Mouse (Mus musculus) neural tube, embryonic 14.5 days (tissue): ENCODE results near the gene Slc29a1. TPM values are rescaled to one million over a fixed set of nuclear protein-coding genes. Genes with fewer than 3 reads are reported as not detected.

Experiments
- ATAC-seq: fragments of 200-750 bp; cut with Nextera tagmentation; 2 replicates; pipeline ENCODE4 v1.8.0; 2017; ENCODE audit warnings: low read depth, mild to moderate bottlenecking, moderate TSS enrichment, moderate library complexity
- H3K27ac ChIP-seq: fragments of 300-500 bp; sonication (generic); 2 replicates; pipeline ENCODE4 v1.5.1; 2014; ENCODE audit warnings: low read depth, mild to moderate bottlenecking, control low read depth, low read length, moderate library complexity, mixed read lengths
- H3K27me3 ChIP-seq: fragments of 300-500 bp; sonication (generic); 2 replicates; pipeline ENCODE4 v1.6.1; 2014; ENCODE audit warnings: low read length; ENCODE audit not compliant: control insufficient read depth, insufficient read depth
- H3K36me3 ChIP-seq: fragments of 300-500 bp; sonication (generic); 2 replicates; pipeline ENCODE4 v1.6.1; 2014; ENCODE audit warnings: low read length, mixed read lengths; ENCODE audit not compliant: control insufficient read depth, insufficient read depth
- H3K4me1 ChIP-seq: fragments of 300-500 bp; sonication (generic); 2 replicates; pipeline ENCODE4 v1.6.1; 2014; ENCODE audit warnings: low read length; ENCODE audit not compliant: control insufficient read depth, insufficient read depth
- H3K4me2 ChIP-seq: fragments of 300-500 bp; sonication (generic); 2 replicates; pipeline ENCODE4 v1.6.1; 2014; ENCODE audit warnings: mild to moderate bottlenecking, low read depth, low read length, control low read depth
- H3K4me3 ChIP-seq: fragments of 300-500 bp; sonication (generic); 2 replicates; pipeline ENCODE4 v1.5.1; 2014; ENCODE audit warnings: low read depth, low read length, control low read depth, mixed read lengths
- H3K9ac ChIP-seq: fragments of 300-500 bp; sonication (generic); replicated peaks from 2 replicates; pipeline ENCODE4 v1.6.1; 2014; ENCODE audit warnings: low read depth, mild to moderate bottlenecking, control low read depth, low read length, mixed read lengths
- H3K9me3 ChIP-seq: fragments of 300-500 bp; sonication (generic); 2 replicates; pipeline ENCODE4 v1.6.1; 2016; ENCODE audit warnings: low read length; ENCODE audit not compliant: control insufficient read depth
- WGBS: fragments of 180-500 bp; shearing (Covaris S2); extraction: QIAGEN DNeasy Blood & Tissue Kit; methylation state at CpG from one replicate; pipeline ENCODE4 v1.1.7; 2014; 5-methylcytosine and 5-hydroxymethylcytosine counted together
- polyA plus RNA-seq: library from polyadenylated mRNA; unstranded; fragments of >200 nt; fragmentation: Nextera tagmentation; extraction: Ambion mirVana; gene quantifications from 2 replicates; pipeline ENCODE4 v1.2.1, GENCODE M21; 2014

Slc29a1 gene
- polyA plus RNA-seq, 1 experiment from 2014 or later = 29.1 TPM

DNA sequence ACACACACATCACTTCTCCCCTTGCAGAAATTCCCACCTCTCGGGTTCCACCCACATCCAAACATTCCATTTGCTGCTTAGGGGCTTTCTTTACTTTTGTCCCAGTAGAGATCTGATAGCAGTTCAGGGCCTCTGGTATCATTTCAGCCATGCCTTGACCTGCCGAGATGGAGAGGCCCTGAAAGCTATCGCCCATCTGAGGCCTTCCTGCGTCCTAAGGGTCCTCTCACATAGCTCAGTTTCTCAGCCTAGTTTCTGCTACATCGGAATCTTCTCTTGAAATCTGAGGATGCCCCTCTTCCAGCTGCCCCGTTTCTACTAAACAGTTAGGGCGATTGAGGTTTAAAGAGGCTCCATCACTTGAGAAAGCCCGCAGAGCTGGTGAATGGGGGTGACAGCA, 5.2 kb downstream of the Slc29a1 start:
- Histone ChIP-seq H3K27me3 (no peaks in the 10 kb centered on the region), H3K36me3 (no peaks in the 10 kb centered on the region), H3K9me3 (no peaks in the 10 kb centered on the region), H3K4me2 (peak overlapping the region; percentile 89; the same call in 1 of the 2 replicates), H3K27ac (no peak overlapping the region), H3K4me3 (peak overlapping the region; percentile 42), H3K9ac (no peak overlapping the region), H3K4me1 (peaks cover 32% of the 10 kb centered on the region)
- no peak for ATAC-seq
- 52% methylated on average over 8 of the region's 8 CpGs for WGBS

DNA sequence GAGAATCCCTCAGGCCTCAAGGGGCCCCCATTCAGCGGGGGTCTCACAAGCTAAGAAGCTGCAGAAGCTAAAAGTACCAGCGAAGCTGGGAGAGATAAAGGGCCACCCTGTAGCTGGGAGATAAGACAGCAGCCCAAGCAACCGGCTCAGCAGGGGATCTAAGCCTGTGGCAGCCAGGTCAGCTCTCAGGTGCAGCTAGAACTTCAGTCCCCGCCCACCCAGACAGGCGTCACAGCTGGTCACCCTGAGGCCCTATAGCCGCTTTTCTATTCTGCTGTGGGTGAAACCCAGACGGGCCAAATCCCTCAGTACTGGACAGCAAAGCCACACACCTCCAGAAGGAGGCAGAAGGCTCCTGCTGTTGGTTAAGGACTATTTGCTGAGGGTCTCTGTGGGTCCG, 5.9 kb downstream of the Slc29a1 start:
- Histone ChIP-seq H3K4me2 (peak overlapping the region; percentile 89; the same call in 1 of the 2 replicates), H3K4me3 (no peak overlapping the region), H3K27me3 (no peaks in the 10 kb centered on the region), H3K4me1 (peaks cover 31% of the 10 kb centered on the region), H3K27ac (no peak overlapping the region), H3K36me3 (no peaks in the 10 kb centered on the region), H3K9ac (no peak overlapping the region), H3K9me3 (no peaks in the 10 kb centered on the region)
- 33% methylated on average over 8 of the region's 8 CpGs for WGBS
- ATAC-seq = no peak

DNA sequence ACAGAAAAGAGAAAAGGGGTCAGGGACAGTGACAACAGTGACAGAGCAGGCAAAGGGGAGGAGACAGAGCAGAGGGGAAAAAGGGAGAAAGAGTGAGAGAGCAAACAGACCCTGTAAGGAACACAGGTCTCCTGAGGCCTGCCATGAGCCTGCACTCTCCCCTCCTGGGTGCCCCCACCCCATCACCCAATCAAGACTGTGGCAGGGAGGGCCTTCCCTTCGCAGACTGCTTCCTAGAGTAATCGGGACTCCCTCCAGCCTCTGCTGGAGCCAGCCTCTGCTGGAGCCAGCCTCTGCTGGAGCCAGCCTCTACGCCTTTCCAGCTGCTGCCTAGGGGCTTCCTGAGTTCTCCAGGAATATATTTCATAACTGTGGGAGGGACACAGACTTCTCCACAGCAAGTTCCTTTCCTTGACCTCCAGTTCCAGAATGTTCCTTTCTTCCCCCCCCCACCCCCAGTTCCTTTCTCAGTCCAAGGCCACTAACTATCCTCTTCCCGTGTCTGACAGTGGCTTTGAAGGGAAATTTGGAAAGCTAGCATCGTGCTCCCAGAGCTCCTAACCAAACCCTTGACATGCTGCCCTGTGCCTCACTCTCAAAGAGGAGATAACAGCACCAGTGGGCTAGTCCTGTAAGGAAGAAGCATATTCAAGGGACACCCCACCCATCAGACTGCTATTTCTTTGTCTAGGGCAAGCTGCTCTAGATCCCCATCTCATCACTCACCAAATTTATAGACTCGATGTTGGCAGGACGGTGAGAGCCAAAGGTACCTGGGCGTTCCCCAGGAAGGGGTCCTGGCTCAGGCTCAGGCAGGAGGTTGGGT, 6.6 kb downstream of the Slc29a1 start:
- Histone ChIP-seq H3K4me3 (no peak overlapping the region), H3K4me2 (no peak overlapping the region), H3K27ac (no peak overlapping the region), H3K9ac (no peak overlapping the region), H3K4me1 (peaks cover 31% of the 10 kb centered on the region), H3K27me3 (no peaks in the 10 kb centered on the region), H3K36me3 (no peaks in the 10 kb centered on the region), H3K9me3 (no peaks in the 10 kb centered on the region)
- 60% methylated on average over 8 of the region's 8 CpGs for WGBS
- ATAC-seq = no peak

DNA sequence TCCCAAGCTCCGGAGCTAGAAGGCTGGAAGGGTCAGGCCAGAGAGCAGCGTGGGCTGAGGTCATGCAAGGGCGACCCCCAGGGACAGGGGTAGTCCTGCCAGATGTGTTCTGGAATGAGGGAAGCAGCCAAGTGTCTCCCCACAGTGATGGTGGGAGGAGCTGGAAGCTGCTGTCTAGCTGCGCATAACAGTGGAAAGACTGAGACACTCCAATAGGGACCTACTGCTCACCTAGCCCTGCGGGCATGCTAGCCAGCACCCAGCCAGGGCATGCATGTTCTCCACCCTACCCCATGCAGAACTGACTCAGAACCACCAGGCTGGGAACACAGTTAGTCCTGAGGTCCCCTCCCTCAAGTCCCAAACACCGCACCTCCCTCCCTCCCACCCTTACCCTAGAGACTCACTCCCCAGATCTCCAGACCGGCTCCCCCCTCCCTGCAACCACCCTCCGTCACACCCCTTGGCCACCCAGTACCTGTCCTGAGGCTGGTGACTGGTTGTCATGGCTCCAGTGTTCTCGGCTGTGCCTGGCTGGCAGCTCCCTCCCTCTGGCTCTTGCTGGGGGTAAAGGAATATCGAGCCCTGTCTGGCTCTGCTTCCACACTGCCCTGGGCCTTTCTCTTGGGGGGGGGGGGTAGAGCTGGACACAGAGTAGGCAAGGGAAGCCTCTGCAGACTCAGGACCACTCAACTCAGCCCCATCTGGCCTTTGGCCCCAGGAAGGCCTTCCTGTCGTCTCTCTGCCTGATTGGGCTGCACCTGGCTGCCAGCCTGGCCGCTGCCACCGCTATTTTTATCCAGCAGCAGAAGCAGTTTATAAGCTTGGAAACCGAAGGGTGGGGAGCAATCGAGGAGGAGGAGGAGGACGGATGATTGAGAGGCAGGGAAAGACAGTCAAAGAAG, 7.5 kb downstream of the Slc29a1 start:
- Histone ChIP-seq H3K36me3 (no peaks in the 10 kb centered on the region), H3K9me3 (no peaks in the 10 kb centered on the region), H3K27me3 (no peaks in the 10 kb centered on the region), H3K27ac (no peak overlapping the region), H3K4me2 (no peak overlapping the region), H3K9ac (no peak overlapping the region), H3K4me1 (peaks cover 29% of the 10 kb centered on the region), H3K4me3 (no peak overlapping the region)
- WGBS = 56% methylated on average over 16 of the region's 16 CpGs
- no peak for ATAC-seq

DNA sequence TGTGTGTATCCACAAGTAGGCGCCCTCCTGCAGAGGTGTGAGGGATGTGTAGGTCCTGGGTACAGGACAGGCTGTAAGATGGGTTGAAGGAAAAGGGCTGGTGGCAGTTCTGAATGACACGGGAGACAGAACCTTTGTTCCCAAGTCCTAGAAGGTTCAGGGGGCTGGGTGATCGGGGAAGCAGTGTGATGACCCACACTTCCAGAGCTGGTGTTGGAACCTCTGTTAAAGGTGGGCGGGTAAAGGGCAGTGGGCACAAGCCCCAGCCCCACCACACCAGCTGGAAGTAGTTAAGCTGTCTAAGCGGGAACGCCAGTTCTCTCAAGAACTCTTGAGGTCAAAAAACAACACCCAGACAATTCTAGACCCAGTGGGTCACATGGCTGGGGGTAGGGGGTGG, 9.0 kb downstream of the Slc29a1 start:
- Histone ChIP-seq H3K4me1 (peaks cover 18% of the 10 kb centered on the region), H3K9ac (no peak overlapping the region), H3K27me3 (no peaks in the 10 kb centered on the region), H3K9me3 (no peaks in the 10 kb centered on the region), H3K4me3 (no peak overlapping the region), H3K27ac (no peak overlapping the region), H3K4me2 (no peak overlapping the region), H3K36me3 (no peaks in the 10 kb centered on the region)
- ATAC-seq = no peak
- 84% methylated on average over 6 of the region's 6 CpGs for WGBS

DNA sequence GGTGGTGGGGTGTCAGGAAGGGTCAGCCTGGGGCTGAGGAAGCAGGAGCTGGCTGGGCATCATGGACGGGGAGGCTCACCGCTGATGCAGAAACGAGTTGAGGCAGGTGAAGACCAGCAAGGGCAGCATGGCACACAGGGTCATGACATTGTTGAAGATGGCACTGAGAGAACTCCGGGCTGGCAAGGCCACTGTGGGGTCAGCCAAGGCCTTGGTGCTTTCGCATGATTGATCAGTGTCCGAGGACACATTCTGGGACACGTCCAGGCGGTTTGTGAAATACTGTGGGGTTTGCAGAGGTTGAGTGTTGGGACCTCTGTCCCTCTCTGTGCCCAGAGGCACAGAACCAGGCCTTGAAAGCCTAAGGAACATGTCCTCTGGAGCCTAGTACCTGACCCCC, 9.6 kb downstream of the Slc29a1 start:
- Histone ChIP-seq H3K4me2 (no peak overlapping the region), H3K36me3 (no peaks in the 10 kb centered on the region), H3K9me3 (no peaks in the 10 kb centered on the region), H3K27ac (no peak overlapping the region), H3K9ac (no peak overlapping the region), H3K4me1 (peaks cover 14% of the 10 kb centered on the region), H3K4me3 (no peak overlapping the region), H3K27me3 (no peaks in the 10 kb centered on the region)
- 94% methylated on average over 8 of the region's 8 CpGs for WGBS
- no peak for ATAC-seq

DNA sequence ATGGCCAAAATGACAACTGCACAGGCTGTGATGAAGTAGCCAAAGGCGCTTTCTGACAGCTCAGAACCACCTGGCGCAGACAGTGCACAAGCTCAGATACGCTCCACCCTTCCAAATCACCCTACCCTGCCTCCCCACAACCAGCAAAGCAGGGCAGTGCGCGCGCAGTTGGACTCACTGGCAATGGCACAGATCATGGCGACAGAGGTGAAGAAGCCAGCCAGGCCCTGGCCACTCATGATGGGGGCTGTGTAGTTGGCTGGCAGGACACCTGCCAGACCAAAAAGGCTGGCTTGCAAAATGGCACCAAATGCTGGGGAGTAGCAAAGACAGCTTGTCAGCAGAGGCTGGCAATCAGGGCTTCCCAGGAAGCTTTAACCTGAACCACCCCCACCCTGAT, 10.2 kb downstream of the Slc29a1 start:
- Histone ChIP-seq H3K9ac (no peak overlapping the region), H3K36me3 (no peaks in the 10 kb centered on the region), H3K27me3 (no peaks in the 10 kb centered on the region), H3K4me3 (no peak overlapping the region), H3K27ac (no peak overlapping the region), H3K9me3 (no peaks in the 10 kb centered on the region), H3K4me1 (peaks cover 11% of the 10 kb centered on the region), H3K4me2 (no peak overlapping the region)
- no peak for ATAC-seq
- 98% methylated on average over 7 of the region's 7 CpGs for WGBS

DNA sequence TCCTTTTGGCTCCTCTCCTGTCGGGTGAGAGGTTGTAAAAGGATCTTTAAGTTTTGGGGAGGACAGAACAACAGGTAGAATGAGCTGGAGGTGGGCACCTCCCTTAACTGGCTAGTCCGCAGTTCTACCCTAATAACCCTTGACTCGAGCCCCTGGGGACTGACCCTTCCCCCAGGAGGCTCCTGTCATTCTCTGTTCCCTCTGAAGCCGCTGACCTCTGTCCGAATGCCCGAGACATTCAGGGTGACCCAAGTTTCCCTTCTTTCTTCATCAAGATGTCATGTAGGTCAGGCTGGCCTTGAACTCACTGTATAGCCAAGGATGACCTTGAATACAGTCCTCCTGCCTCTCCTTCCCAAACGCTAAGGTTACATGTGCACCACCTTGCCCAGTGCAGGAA, 11.0 kb downstream of the Slc29a1 start:
- Histone ChIP-seq H3K4me3 (no peak overlapping the region), H3K9ac (no peak overlapping the region), H3K27ac (no peak overlapping the region), H3K4me1 (peaks cover 9% of the 10 kb centered on the region; the same call in 1 of the 2 replicates), H3K4me2 (no peak overlapping the region), H3K27me3 (no peaks in the 10 kb centered on the region), H3K9me3 (no peaks in the 10 kb centered on the region), H3K36me3 (no peaks in the 10 kb centered on the region)
- ATAC-seq = no peak
- 89% methylated on average over 7 of the region's 7 CpGs for WGBS

DNA sequence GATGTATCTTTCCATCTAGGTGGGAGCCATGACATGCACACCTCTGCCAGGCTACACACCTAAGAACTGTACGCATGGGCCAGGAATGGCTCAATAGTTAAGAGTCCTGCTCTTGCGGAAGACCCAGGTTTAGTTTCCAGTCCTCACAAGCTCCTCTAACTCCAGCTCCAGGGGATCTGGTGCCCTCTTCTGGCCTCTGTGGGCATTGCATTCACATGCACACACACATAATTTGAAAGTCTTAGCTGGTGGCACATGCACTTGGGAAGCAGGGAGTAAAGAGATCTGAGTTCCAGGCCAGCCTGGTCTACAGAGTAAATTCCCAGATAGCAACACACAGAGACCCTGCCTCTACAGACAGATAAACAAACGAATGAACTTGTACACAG, 13.0 kb downstream of the Slc29a1 start:
- H3K27ac ChIP-seq = no peak overlapping the region
- H3K4me3 ChIP-seq = no peak overlapping the region
- H3K4me2 ChIP-seq = no peak overlapping the region
- no peaks in the 10 kb centered on the region for H3K36me3 ChIP-seq
- WGBS = 100% methylated on average over 3 of the region's 3 CpGs
- H3K9ac ChIP-seq = no peak overlapping the region
- no peak for ATAC-seq
- 0 out of 2 replicates have a peak, but pooled peaks cover 3% of the 10 kb centered on the region for H3K4me1 ChIP-seq
- no peaks in the 10 kb centered on the region for H3K27me3 ChIP-seq
- no peaks in the 10 kb centered on the region for H3K9me3 ChIP-seq
